Mouse (Mus musculus): ENCODE measurements around the gene Taf6l.
A peak's percentile ranks its signal among the peaks of the same experiment; 100 is the strongest.
"Not testable (repeated sequence)": the region's sequence is repeated elsewhere in the genome, so short reads cannot be mapped to it uniquely, and the experiment has no call there.

Taf6l gene

DNA sequence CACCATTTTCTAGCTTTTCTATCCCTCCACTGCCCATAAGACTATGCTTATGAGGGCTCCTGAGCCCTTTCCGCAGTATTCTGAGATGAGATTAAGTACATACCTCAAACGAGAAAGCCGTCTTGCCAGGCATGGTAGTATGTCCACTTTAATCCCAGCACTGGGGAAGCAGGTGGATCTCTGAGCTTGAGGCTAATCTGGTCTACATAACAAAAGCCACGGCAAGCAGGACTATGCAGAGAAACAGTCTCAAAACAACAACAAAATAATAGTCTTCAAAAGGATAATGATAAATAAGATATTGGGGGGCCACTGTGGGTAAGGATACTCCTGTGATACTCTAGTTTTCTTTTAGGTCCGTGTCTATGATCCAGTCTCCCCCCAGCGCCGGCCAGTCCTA is 47.3 kb downstream of the Taf6l start:
- DNase-seq (ENCODE audit: extremely low spot score) = no peak

- no peak for DNase-seq (ENCODE audit: extremely low spot score)
Measured at GRCm38 (mm10) chr19:8736160-8736467, 50.1 kb downstream of the Taf6l start.

GRCm38 (mm10) chr19:8735389-8736159 is 50.6 kb downstream of the Taf6l start, which contains the start of gene Wdr74:
Gene Wdr74, plus strand, starts transcription at chr19:8735827.
- peak; percentile 93 for DNase-seq (ENCODE audit: extremely low spot score)

GRCm38 (mm10) chr19:8734334-8734733 is 51.9 kb downstream of the Taf6l start:
- no peak for DNase-seq (ENCODE audit: extremely low spot score)

- not testable (repeated sequence) for DNase-seq (ENCODE audit: extremely low spot score)
Measured at GRCm38 (mm10) chr19:8728335-8729099, 57.7 kb downstream of the Taf6l start.

GRCm38 (mm10) chr19:8727495-8728114 is 58.6 kb downstream of the Taf6l start:
- DNase-seq (ENCODE audit: extremely low spot score) = peak; percentile 62

DNA sequence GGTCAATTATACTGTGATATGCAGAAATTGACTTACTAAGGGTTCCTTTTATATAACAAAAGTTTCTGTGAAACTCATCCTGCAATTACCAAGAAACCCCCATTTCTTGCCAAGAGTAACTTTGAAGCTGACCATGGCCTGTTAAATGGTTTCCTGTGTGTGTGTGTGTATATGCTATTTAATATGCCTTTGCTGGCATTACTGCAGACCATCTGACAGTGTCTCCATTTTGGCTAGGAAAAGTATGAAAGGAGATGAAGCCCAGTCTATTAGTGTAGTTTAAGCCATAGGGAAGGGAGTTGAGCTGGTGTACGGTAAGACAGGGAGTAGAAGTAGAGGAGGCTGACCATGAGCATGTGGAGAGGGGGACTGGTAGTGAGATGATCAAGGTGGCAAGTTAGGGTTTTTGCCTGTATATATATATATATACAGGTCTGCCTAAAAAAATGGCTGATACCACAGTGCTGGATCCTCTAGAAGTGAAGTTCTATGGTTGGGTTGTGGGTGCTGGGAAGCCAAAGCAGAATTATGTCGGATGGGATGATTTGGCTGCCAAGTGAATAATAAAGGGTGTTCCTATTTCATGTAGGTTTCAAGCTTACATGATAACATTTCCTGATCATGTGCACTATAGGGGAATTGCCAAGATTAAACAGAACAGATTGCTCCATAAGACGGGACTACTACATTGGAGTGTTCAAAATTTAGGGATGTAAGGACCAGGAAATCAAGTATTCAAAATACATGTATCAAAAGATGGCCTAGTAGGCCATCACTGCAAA is 59.4 kb downstream of the Taf6l start:
- DNase-seq (ENCODE audit: extremely low spot score) = peak; percentile 58

GRCm38 (mm10) chr19:8725081-8725613 is 61.1 kb downstream of the Taf6l start:
- DNase-seq (ENCODE audit: extremely low spot score) = no peak
